In the genomic region with DNA sequence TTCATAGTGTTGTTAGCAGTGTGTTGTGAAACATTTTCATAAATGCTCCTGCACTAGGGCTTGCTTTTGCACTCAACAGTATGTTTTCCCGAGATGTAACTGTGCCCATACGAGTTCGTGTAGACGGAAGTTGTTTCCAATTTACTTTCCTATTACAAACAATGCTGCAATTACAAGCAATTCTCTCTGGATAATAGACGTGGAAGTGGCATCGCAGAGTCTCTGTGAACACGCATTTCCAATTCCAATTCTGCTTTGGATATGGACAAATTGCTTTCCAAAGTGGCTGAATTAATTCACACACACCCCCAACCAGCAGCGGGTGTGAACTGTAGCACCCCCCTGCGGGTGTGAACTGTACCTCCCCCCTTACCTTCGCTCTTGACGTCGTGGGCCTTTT, we compare ENCODE assay signal across 33 mouse cellular contexts.
DNase-seq lines count a peak whose midpoint lies in the region; ATAC-seq and TF ChIP-seq lines count a peak whose summit lies in the region.
"Had no signal": no experiment of that assay in that cellular context is flagged by ENCODE, and none has a peak within 500 bp of the region (broad histone marks: within the 10 kb centered on the region; RNA-seq: fewer than 3 reads in every experiment).

No protein-coding gene starts in this region.

- TF ChIP-seq CTCF in left cerebral cortex, adult 2 months (IDR thresholded peaks at IDR 0.05), result no peak; the same call in 1 of the 2 replicates

- no peak overlapping the region for H3K9ac ChIP-seq in forebrain, embryonic 14.5 days (ENCODE audit: low read length)
- H3K9ac ChIP-seq in forebrain, embryonic 12.5 days, result no peak overlapping the region
- no peak overlapping the region for H3K9ac ChIP-seq in heart, embryonic 11.5 days (ENCODE audit: low read depth, low read length)
- H3K9ac ChIP-seq: embryonic facial prominence, embryonic 13.5 days; heart, embryonic 12.5 days; heart, embryonic 15.5 days; hindbrain, embryonic 13.5 days; intestine, embryonic 15.5 days had no signal

- intact Hi-C loops in left cerebral cortex, adult 2 months (cut with DNase I), result no loop called here

- no peaks in the 10 kb centered on the region for H3K36me3 ChIP-seq in forebrain, embryonic 14.5 days (ENCODE audit: control insufficient read depth, insufficient read depth, low read length)
- no peaks in the 10 kb centered on the region for H3K36me3 ChIP-seq in forebrain, embryonic 12.5 days (replicated peaks)
- no peaks in the 10 kb centered on the region for H3K36me3 ChIP-seq in heart, embryonic 11.5 days (ENCODE audit: control insufficient read depth, insufficient read depth, low read length)
- H3K36me3 ChIP-seq: embryonic facial prominence, embryonic 10.5 days; embryonic facial prominence, embryonic 13.5 days; G1E; heart, embryonic 12.5 days; heart, embryonic 15.5 days; hindbrain, embryonic 10.5 days; hindbrain, embryonic 13.5 days; intestine, embryonic 15.5 days had no signal

- H3K27me3 ChIP-seq in forebrain, embryonic 14.5 days (replicated peaks; ENCODE audit: control insufficient read depth, insufficient read depth, low read length), result no peaks in the 10 kb centered on the region
- H3K27me3 ChIP-seq in forebrain, embryonic 12.5 days, result 0 out of 2 replicates have a peak, but pooled peaks cover 4% of the 10 kb centered on the region
- H3K27me3 ChIP-seq in heart, embryonic 11.5 days (ENCODE audit: control insufficient read depth, insufficient read depth, low read length), result 0 out of 2 replicates have a peak, but pooled peaks cover 4% of the 10 kb centered on the region
- H3K27me3 ChIP-seq: CH12.LX; intestine, embryonic 15.5 days; Patski had no signal

- peaks cover 11% of the 10 kb centered on the region for H3K4me1 ChIP-seq in forebrain, embryonic 14.5 days (ENCODE audit: control insufficient read depth, insufficient read depth, low read length)
- peaks cover 31% of the 10 kb centered on the region for H3K4me1 ChIP-seq in forebrain, embryonic 12.5 days
- H3K4me1 ChIP-seq in heart, embryonic 11.5 days (ENCODE audit: control insufficient read depth, insufficient read depth, low read length), result no peaks in the 10 kb centered on the region
- H3K4me1 ChIP-seq: heart, embryonic 12.5 days; heart, embryonic 15.5 days had no signal

- no peak overlapping the region for H3K4me2 ChIP-seq in forebrain, embryonic 14.5 days (ENCODE audit: low read length)
- no peak overlapping the region for H3K4me2 ChIP-seq in forebrain, embryonic 12.5 days
- H3K4me2 ChIP-seq in heart, embryonic 11.5 days, result no peak overlapping the region
- H3K4me2 ChIP-seq: embryonic facial prominence, embryonic 13.5 days; heart, embryonic 12.5 days; heart, embryonic 15.5 days; hindbrain, embryonic 13.5 days; intestine, embryonic 15.5 days had no signal

- peak; percentile 46; the same call in 1 of the 2 replicates for ATAC-seq in forebrain, embryonic 14.5 days
- no peak for ATAC-seq in forebrain, embryonic 12.5 days (ENCODE audit: low FRiP score)
- ATAC-seq in heart, embryonic 11.5 days (replicated peaks; ENCODE audit: insufficient number of reproducible peaks, low FRiP score, low TSS enrichment), result no peak
- ATAC-seq: hindbrain, embryonic 16.5 days; intestine, embryonic 15.5 days; Patski had no signal

- peak; percentile 56 for DNase-seq in forebrain, embryonic 14.5 days (ENCODE audit: low spot score)
- peak; percentile 34 for DNase-seq in heart, adult 11 months
- peak; percentile 7 for DNase-seq in brain, adult 2 months (ENCODE audit: low read depth, low spot score)
- DNase-seq in left cerebral cortex, adult 2 months (ENCODE audit: extremely low spot score in 1 of 2, low spot score in 2 of 2), result no peak
- DNase-seq: adrenal gland, postnatal 10 days; adrenal gland, postnatal 36 days; B cell, adult 2 months; cerebellum, adult 11-12 months; cerebellum, adult 8-10 months; cerebellum, postnatal 10 days; cerebellum, postnatal 36 days; embryo, embryonic 11 days; gastrocnemius, adult 2 months; gastrocnemius, postnatal 14 days; heart, adult 2 months; heart, postnatal 10 days; heart, postnatal 36 days; kidney, adult 11 months; kidney, adult 8-10 months had no signal

- no peak overlapping the region for H3K4me3 ChIP-seq in forebrain, embryonic 14.5 days (ENCODE audit: low read depth, low read length)
- no peak overlapping the region for H3K4me3 ChIP-seq in forebrain, embryonic 12.5 days (replicated peaks)
- no peak overlapping the region for H3K4me3 ChIP-seq in heart, embryonic 11.5 days (ENCODE audit: low read depth, low read length)
- no peak overlapping the region for H3K4me3 ChIP-seq in left cerebral cortex, adult 2 months
- H3K4me3 ChIP-seq: embryonic facial prominence, embryonic 10.5 days; embryonic facial prominence, embryonic 13.5 days; erythroblast, embryonic 14.5 days; gastrocnemius, adult 2 months; heart, adult 2 months; heart, embryonic 12.5 days; heart, embryonic 15.5 days; hindbrain, embryonic 10.5 days; hindbrain, embryonic 13.5 days; intestine, embryonic 15.5 days had no signal

- WGBS in forebrain, embryonic 14.5 days, result 56% methylated on average over 12 of the region's 12 CpGs
- 62% methylated on average over 12 of the region's 12 CpGs for WGBS in forebrain, embryonic 12.5 days
- 72% methylated on average over 12 of the region's 12 CpGs for WGBS in heart, embryonic 11.5 days (ENCODE audit: insufficient replicate concordance)

- no peak overlapping the region for H3K27ac ChIP-seq in forebrain, embryonic 14.5 days (ENCODE audit: low read depth, low read length)
- no peak overlapping the region for H3K27ac ChIP-seq in forebrain, embryonic 12.5 days
- H3K27ac ChIP-seq in heart, embryonic 11.5 days (ENCODE audit: low read depth, low read length), result no peak overlapping the region
- H3K27ac ChIP-seq in left cerebral cortex, adult 2 months, result no peak overlapping the region
- H3K27ac ChIP-seq: embryonic facial prominence, embryonic 10.5 days; embryonic facial prominence, embryonic 13.5 days; gastrocnemius, adult 2 months; heart, adult 2 months; heart, embryonic 15.5 days; hindbrain, embryonic 10.5 days; intestine, embryonic 15.5 days had no signal

- H3K9me3 ChIP-seq in forebrain, embryonic 14.5 days (replicated peaks; ENCODE audit: control insufficient read depth, low read length), result no peaks in the 10 kb centered on the region
- H3K9me3 ChIP-seq in forebrain, embryonic 12.5 days, result no peaks in the 10 kb centered on the region
- H3K9me3 ChIP-seq in heart, embryonic 11.5 days (replicated peaks; ENCODE audit: control insufficient read depth, low read length), result no peaks in the 10 kb centered on the region
- H3K9me3 ChIP-seq: embryonic facial prominence, embryonic 10.5 days; embryonic facial prominence, embryonic 13.5 days; heart, embryonic 15.5 days; hindbrain, embryonic 10.5 days; hindbrain, embryonic 13.5 days; intestine, embryonic 15.5 days had no signal

Comparison
In these comparisons a context has a peak if more than half of its experiments do, and no peak if none do; other contexts are left out.
1. DNase-seq: peak in forebrain, embryonic 14.5 days (single experiment), heart, adult 11 months (single experiment) and brain, adult 2 months (single experiment); none in left cerebral cortex, adult 2 months (0 of 2).